Mouse (Mus musculus): ENCODE measurements around the gene Olfr642.

DNA sequence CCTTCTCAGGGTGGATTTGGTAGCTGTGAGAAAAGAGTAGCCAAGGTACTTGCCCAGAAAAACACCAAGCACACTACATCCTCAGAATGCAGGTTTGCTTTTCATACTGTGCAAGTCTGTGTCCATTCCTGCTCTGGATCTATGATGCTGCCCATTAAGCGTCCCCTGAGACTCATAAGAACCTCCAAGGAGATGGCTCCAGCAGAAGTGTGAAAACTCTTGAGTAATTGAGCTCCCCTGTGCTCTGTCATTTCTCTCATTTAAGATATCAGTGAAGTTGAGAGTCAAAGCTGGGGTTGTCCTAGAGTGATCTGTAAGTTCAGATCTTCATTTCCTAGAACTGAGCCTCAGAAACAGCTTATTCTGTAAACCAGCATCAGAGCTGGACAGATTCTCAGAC, at the start of gene Olfr642:
- TF ChIP-seq POLR2A (IDR thresholded peaks at IDR 0.05; ENCODE audit: low read depth, low read length) (no peak), CTCF (IDR thresholded peaks at IDR 0.05; ENCODE audit: extremely low read depth, insufficient read depth, insufficient read length, insufficient replicate concordance) (no peak)

Data from spleen, adult 2 months (tissue).